Mouse (Mus musculus): ENCODE data around the gene Tmem100. TPM values are rescaled to one million over a fixed set of nuclear protein-coding genes. Genes with fewer than 3 reads are reported as not detected.
A peak's percentile ranks its signal among the peaks of the same experiment; 100 is the strongest.

The Tmem100 gene
- polyA plus RNA-seq, 1 experiment from 2014 or later: 23.5 TPM

DNA sequence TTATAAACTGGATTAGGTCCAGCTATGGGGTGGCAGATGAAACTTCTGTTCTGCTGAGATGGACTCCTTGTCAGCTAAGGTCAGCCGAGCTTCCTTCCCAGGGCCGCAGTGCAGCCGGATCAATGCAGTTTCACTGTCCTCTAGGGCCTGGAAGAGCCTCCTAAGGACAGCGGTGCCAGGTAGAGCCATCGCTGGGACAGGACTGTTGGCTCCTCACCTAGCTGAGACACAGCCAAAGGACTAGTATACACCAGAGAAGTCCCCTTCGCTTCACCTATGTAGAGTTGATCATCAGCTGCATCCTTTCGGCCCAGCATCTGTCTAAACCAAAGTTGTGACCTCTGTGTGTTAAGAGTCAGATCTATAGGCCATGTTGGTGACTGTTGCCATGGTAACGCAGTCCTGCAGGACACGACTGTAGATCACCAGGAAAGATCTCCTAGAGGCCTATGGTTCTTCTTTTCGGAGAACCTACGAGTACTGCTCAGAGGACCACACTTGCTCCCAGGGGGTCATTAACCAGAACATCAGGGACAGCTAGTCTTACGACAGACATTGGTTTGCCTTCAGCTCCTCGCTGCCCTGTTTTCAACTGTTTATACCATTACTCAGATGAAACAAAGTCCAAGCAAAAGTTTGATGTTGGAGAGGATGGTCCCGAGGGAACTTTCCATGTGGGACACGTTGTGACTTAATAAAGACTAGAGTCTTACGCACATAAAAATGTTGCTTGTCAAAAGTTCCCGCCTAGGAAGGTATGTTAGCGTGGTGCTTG, 31.0 kb upstream of the Tmem100 start:
- H3K4me2 ChIP-seq: no peak overlapping the region
- H3K4me3 ChIP-seq: no peak overlapping the region
- H3K9ac ChIP-seq: no peak overlapping the region
- no peaks in the 10 kb centered on the region for H3K27me3 ChIP-seq
- WGBS: 89% methylated on average over 18 of the region's 18 CpGs
- H3K36me3 ChIP-seq: no peaks in the 10 kb centered on the region
- H3K9me3 ChIP-seq: no peaks in the 10 kb centered on the region
- ATAC-seq (ENCODE audit: insufficient number of reproducible peaks, low FRiP score, low TSS enrichment, low read depth): no peak
- H3K27ac ChIP-seq: no peak overlapping the region
- H3K4me1 ChIP-seq: peaks cover 10% of the 10 kb centered on the region; the same call in 1 of the 2 replicates

DNA sequence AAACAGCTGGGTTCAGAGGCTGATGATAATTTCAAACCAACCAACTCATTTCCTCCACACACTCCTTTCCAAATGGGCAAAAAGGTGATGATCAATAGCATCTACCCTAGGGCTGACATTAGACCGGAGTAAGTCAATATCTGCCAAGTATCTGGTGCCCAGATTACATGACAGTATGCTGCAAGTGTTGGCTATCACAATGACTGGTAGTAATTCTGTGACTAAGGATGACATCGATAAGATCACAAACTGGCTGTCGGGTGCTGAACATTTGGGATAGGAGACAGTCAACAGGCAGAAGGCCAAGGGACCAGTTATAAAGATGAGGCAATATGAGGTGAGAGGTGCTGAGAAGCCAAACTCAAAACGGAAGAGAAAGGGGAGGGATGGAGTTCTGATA, 29.5 kb upstream of the Tmem100 start:
- WGBS: 85% methylated on average over 4 of the region's 4 CpGs
- Histone ChIP-seq H3K9me3 (no peaks in the 10 kb centered on the region), H3K4me2 (no peak overlapping the region), H3K9ac (no peak overlapping the region), H3K4me1 (peaks cover 8% of the 10 kb centered on the region; the same call in 1 of the 2 replicates), H3K4me3 (no peak overlapping the region), H3K27me3 (no peaks in the 10 kb centered on the region), H3K27ac (no peak overlapping the region), H3K36me3 (no peaks in the 10 kb centered on the region)
- ATAC-seq (ENCODE audit: insufficient number of reproducible peaks, low FRiP score, low TSS enrichment, low read depth): no peak

DNA sequence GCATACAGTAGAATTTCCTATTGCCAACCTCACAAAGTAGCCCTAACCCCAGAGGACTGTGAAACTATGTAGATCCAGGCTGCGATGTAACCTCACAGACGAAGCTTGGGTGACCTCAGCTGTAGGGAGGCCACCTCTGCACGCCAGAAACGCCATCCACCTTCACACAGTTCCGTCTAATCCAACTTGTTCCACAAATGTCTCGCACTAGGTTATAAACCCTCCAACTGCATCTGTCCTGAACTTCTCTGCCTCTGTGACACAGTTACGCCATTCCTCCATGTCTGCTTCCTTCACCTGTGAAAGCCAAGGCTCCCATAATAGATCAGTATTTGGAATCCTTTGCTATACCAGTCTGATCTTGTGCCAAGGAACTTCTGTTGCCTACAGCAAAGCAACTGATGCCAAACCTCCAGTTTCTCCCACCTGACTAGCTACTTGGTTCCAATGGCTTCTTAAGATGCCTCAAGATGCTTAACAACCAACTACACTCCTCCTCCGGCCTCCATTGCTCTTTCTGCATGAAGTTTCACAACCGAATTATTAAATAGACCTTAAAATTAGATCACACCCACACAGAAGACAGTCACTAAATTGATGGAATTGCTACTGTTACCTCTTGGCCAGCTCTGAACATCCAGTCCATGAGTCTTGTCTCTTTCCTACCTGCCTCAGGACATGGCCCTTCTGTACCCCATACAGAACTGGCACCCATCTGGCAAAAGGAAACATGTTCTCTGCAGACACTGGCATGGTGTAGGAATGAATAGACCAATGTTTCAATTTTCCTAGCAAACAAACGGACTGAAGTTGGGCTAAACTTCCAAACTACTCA, 28.5 kb upstream of the Tmem100 start:
- Histone ChIP-seq H3K27ac (no peak overlapping the region), H3K4me1 (peaks cover 8% of the 10 kb centered on the region; the same call in 1 of the 2 replicates), H3K4me2 (no peak overlapping the region; the same call in 1 of the 2 replicates), H3K4me3 (peak overlapping the region; percentile 54; the same call in 1 of the 2 replicates), H3K36me3 (no peaks in the 10 kb centered on the region), H3K9ac (no peak overlapping the region), H3K27me3 (no peaks in the 10 kb centered on the region), H3K9me3 (no peaks in the 10 kb centered on the region)
- no peak for ATAC-seq (ENCODE audit: insufficient number of reproducible peaks, low FRiP score, low TSS enrichment, low read depth)
- 76% methylated on average over 10 of the region's 10 CpGs for WGBS

DNA sequence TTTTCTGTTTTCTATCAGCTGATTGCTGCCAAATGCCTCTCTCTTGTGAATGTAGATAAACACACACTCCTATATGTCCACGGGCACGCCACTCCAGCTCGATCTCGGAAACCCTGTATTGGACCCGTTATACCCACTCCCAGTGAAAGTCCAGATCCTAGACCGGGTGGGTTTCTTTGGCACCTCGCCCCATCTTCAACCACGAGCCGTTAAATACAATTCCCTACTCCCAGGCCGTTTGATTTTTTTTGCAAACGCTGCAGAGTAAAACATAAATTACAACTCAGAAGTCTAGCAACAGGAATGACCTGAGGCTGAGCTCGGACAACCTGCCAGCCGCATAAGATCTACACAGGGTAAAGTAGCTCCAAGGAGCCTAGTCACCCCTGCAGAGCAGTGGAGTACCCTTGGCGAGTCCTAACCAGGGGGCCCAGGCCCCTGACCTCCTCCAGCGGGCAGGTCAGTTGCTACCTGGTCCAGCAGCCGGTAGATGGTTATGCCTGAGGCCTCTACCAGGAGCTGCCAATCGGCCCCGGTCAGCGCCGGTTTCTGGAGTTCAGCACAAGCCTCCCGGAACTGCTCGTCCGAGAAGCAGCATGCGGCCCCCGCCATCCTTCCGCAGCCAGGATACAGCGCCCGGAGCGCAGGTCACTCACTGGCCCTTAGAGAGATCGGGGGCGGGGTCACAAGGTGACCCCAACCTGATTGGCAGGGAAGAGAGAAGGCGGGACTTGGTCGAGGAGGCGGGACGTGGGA, 27.7 kb upstream of the Tmem100 start, which contains the start of gene Pctp:
Gene Pctp (minus strand): TSS at position 664 of the 756 bp plus-strand sequence.
- peak; percentile 81 for ATAC-seq (ENCODE audit: insufficient number of reproducible peaks, low FRiP score, low TSS enrichment, low read depth)
- 8% methylated on average over 35 of the region's 35 CpGs for WGBS
- Histone ChIP-seq H3K9me3 (no peaks in the 10 kb centered on the region), H3K36me3 (no peaks in the 10 kb centered on the region), H3K4me1 (peaks cover 8% of the 10 kb centered on the region; the same call in 1 of the 2 replicates), H3K27me3 (no peaks in the 10 kb centered on the region), H3K4me3 (peak within 1 kb of the TSS; percentile 54), H3K4me2 (peak within 1 kb of the TSS; percentile 76), H3K9ac (peak within 1 kb of the TSS; percentile 54), H3K27ac (peak within 1 kb of the TSS; percentile 47; the same call in 1 of the 2 replicates)

DNA sequence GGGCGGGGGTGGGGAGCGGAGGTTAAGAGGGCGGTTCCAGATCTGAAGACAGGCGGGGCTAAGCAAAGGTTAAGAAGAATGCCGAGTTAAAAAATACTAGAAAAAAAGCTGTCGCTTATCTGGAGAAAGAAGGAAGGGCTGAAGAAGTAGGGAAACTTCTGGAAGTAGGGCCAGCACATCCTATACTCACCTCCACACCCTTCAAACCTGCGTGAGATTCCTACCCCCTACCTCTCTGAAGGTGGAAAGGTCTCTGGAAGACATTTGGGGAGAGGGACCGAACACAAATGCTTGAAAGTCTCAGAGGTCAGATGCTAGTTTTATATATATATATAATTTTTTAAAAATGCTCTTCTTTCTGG, 27.2 kb upstream of the Tmem100 start:
- Histone ChIP-seq H3K4me1 (peaks cover 8% of the 10 kb centered on the region; the same call in 1 of the 2 replicates), H3K4me2 (peak overlapping the region; percentile 76)

DNA sequence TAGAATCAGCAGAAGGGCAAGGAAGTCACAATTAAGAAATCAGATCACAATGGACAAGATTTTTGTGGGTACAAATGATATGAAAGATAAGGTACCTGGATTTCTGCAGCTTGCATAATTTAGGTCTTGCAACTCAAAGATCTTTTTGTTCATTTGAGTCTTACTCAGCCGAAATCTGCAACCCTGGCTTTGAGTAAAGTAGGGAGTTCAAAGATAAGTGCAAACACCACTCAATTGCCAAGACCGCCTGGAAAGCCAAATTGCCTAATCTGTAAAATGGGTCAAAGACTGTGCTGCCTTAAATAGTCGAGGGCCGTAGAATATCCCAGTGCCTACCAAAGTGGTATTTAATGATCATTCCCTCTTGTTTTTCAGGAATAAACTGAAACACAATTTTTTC, 26.8 kb upstream of the Tmem100 start:
- Histone ChIP-seq H3K4me3 (no peak overlapping the region), H3K4me1 (peaks cover 8% of the 10 kb centered on the region; the same call in 1 of the 2 replicates), H3K9ac (no peak overlapping the region), H3K9me3 (no peaks in the 10 kb centered on the region), H3K4me2 (no peak overlapping the region), H3K27ac (no peak overlapping the region), H3K36me3 (no peaks in the 10 kb centered on the region), H3K27me3 (no peaks in the 10 kb centered on the region)
- no peak for ATAC-seq (ENCODE audit: insufficient number of reproducible peaks, low FRiP score, low TSS enrichment, low read depth)
- WGBS: 85% methylated on average over 4 of the region's 4 CpGs

More for the DNA sequence above, 27.2 kb upstream of the Tmem100 start:
- 0 out of 2 replicates have a peak, but pooled peaks have one; percentile 31 for ATAC-seq (ENCODE audit: insufficient number of reproducible peaks, low FRiP score, low TSS enrichment, low read depth)
- H3K27me3 ChIP-seq: no peaks in the 10 kb centered on the region
- H3K27ac ChIP-seq: no peak overlapping the region
- no peaks in the 10 kb centered on the region for H3K9me3 ChIP-seq
- H3K9ac ChIP-seq: no peak overlapping the region
- peak overlapping the region; percentile 54 for H3K4me3 ChIP-seq
- H3K36me3 ChIP-seq: no peaks in the 10 kb centered on the region
- WGBS: 16% methylated on average over 8 of the region's 8 CpGs

DNA sequence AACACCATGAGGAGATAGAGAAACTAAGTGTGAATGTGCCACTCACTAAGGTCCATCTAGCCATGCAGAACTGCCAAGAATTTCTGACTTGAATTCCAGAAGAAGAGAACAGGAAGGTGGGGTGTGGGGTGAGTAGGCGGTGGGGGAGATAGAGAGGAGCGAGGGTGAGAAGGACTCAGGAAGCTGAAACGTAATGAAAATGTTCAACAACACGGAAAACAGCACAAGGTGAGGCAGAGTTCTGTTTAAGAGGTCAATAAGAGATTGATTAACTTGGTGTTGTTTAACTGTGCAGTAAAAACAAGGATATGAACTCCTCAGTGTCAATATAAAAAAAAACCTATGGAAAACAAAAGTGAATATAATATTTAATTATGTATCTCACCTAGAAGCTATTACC, 24.0 kb upstream of the Tmem100 start:
- H3K36me3 ChIP-seq: no peaks in the 10 kb centered on the region
- H3K9ac ChIP-seq: no peak overlapping the region
- H3K4me2 ChIP-seq: no peak overlapping the region
- H3K4me1 ChIP-seq: peaks cover 8% of the 10 kb centered on the region; the same call in 1 of the 2 replicates
- no peaks in the 10 kb centered on the region for H3K27me3 ChIP-seq
- no peak overlapping the region for H3K4me3 ChIP-seq
- WGBS: 45% methylated on average over 4 of the region's 4 CpGs
- H3K27ac ChIP-seq: no peak overlapping the region
- H3K9me3 ChIP-seq: no peaks in the 10 kb centered on the region
- ATAC-seq (ENCODE audit: insufficient number of reproducible peaks, low FRiP score, low TSS enrichment, low read depth): no peak

DNA sequence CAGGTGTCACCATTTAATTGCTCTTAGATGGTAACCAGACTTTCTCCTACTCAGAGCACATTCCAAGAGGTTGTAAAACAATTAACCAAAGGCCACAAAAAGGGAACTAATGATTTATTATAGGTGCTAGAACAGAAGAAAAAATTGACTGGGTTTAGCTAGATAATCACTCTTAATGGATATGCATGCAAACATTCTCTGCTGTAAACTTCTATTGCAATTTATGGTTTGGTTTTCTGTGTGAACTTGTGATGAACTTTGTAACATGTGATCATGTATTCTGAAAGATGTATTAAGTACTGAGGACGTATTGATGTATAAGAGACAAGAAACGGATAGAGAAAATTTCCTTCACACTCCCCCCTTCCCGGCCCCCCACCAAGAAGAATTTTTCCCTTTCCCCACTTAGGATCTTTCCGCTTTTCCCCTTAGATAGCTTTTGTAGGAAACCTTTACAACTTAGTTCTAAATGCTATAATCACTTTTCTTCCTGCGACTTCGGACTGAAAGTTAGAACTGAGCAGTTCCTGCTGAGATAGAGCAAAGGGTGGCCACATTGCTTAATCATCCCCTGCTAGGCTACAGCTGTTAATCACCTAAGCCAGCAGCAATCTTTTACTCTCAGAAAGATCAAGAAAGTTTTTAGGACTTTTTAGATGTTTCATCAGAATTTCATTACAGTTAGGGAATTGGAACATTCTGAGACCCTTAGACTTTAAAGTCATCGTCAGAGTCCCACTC, 22.2 kb upstream of the Tmem100 start:
- H3K9ac ChIP-seq: no peak overlapping the region
- no peak overlapping the region for H3K4me3 ChIP-seq
- no peaks in the 10 kb centered on the region for H3K9me3 ChIP-seq
- no peak overlapping the region for H3K4me2 ChIP-seq
- H3K27me3 ChIP-seq: no peaks in the 10 kb centered on the region
- 12% methylated on average over 7 of the region's 7 CpGs for WGBS
- no peaks in the 10 kb centered on the region for H3K4me1 ChIP-seq
- no peak for ATAC-seq (ENCODE audit: insufficient number of reproducible peaks, low FRiP score, low TSS enrichment, low read depth)
- no peak overlapping the region for H3K27ac ChIP-seq
- H3K36me3 ChIP-seq: no peaks in the 10 kb centered on the region

DNA sequence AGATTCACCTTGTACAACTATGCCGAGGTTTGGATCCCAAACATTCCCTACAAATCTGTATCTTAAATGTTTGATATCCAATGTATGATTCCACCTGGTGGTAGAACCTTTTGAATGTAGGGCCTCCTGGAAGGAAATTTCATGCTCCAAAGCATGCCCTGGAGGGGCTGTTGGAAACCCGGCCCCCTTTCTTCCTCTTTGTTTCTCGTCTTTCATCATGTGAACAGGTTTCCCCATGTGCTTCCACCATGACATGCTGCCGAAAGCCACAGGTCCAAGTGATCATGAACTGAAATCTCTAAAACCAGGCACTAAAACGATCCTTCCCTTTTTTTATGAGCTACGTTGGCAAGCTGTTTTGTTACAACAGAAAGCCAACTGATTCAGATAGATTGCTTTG, 16.5 kb upstream of the Tmem100 start:
- H3K9me3 ChIP-seq: no peaks in the 10 kb centered on the region
- no peaks in the 10 kb centered on the region for H3K36me3 ChIP-seq
- peaks cover 2% of the 10 kb centered on the region; the same call in 1 of the 2 replicates for H3K27me3 ChIP-seq
- 77% methylated on average over 6 of the region's 6 CpGs for WGBS
- no peaks in the 10 kb centered on the region for H3K4me1 ChIP-seq
- H3K27ac ChIP-seq: no peak overlapping the region
- no peak overlapping the region for H3K9ac ChIP-seq
- H3K4me3 ChIP-seq: no peak overlapping the region
- no peak overlapping the region for H3K4me2 ChIP-seq
- no peak for ATAC-seq (ENCODE audit: insufficient number of reproducible peaks, low FRiP score, low TSS enrichment, low read depth)

DNA sequence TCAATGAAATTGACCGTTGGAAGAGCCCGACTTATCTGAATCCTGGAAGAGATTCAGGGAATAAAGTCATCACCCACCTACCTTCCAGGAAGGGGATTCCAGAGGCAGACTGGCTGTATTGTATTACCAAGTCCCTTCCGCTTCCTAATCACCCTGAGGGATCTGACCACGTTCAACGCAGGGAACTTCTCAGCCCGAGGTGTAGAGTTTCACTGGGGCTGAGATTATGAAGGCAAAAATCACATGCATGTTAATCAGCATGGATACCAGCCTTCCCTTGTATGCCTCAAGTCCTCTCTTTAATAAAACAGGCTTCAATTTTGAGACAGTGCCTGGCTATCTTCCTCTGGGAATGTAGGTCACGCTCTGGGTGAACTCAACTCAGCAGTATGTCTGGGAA, 14.9 kb upstream of the Tmem100 start:
- H3K9ac ChIP-seq: no peak overlapping the region
- 27% methylated on average over 7 of the region's 7 CpGs for WGBS

DNA sequence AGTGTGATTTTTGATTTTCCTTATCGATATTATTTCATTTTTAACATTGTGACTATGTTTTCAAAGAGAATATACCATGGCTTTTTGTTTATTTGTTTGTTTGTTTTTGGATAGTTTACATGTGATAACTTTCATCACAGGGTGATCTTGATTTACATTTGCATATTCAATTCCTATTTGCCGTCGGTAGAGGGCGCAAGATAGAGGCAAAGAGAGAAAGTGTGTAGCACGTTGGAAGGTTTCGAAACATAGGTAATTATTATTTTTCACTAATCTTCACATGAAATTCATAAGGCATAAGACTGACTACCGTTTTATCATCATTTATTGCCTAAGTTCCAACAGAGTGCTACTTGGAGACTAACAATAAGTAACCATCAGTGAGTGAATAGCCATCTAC, 11.0 kb upstream of the Tmem100 start:
- Histone ChIP-seq H3K27ac (no peak overlapping the region), H3K4me1 (no peaks in the 10 kb centered on the region), H3K36me3 (no peaks in the 10 kb centered on the region), H3K4me2 (no peak overlapping the region), H3K4me3 (no peak overlapping the region), H3K27me3 (peaks cover 4% of the 10 kb centered on the region; the same call in 1 of the 2 replicates), H3K9me3 (no peaks in the 10 kb centered on the region), H3K9ac (no peak overlapping the region)
- 18% methylated on average over 7 of the region's 7 CpGs for WGBS
- ATAC-seq (ENCODE audit: insufficient number of reproducible peaks, low FRiP score, low TSS enrichment, low read depth): no peak

More for the DNA sequence above, 14.9 kb upstream of the Tmem100 start:
- H3K4me2 ChIP-seq: no peak overlapping the region
- peaks cover 4% of the 10 kb centered on the region; the same call in 1 of the 2 replicates for H3K27me3 ChIP-seq
- no peaks in the 10 kb centered on the region for H3K4me1 ChIP-seq
- no peak overlapping the region for H3K27ac ChIP-seq
- no peaks in the 10 kb centered on the region for H3K36me3 ChIP-seq
- H3K4me3 ChIP-seq: no peak overlapping the region
- ATAC-seq (ENCODE audit: insufficient number of reproducible peaks, low FRiP score, low TSS enrichment, low read depth): no peak
- no peaks in the 10 kb centered on the region for H3K9me3 ChIP-seq
